Mouse (Mus musculus) hindbrain, embryonic 10.5 days (tissue): ENCODE data around the gene Rps6kb1. TPM values are rescaled to one million over a fixed set of nuclear protein-coding genes. Genes with fewer than 3 reads are reported as not detected.

Experiments
- DNase-seq: peaks from one replicate; pipeline ENCODE4 v3.0.0-alpha.2; 2017; ENCODE audit warnings: low spot score
- H3K27ac ChIP-seq: fragments of 300-500 bp; sonication (generic); 2 replicates; pipeline ENCODE4 v1.5.1; 2016; ENCODE audit warnings: mild to moderate bottlenecking, moderate library complexity
- H3K27me3 ChIP-seq: fragments of 300-500 bp; sonication (generic); 2 replicates; pipeline ENCODE4 v1.6.1; 2016; ENCODE audit warnings: mild to moderate bottlenecking; ENCODE audit not compliant: poor library complexity, insufficient read depth, severe bottlenecking
- H3K36me3 ChIP-seq: fragments of 300-500 bp; sonication (generic); 2 replicates; pipeline ENCODE4 v1.6.1; 2016; ENCODE audit warnings: mild to moderate bottlenecking, moderate library complexity
- H3K4me1 ChIP-seq: fragments of 300-500 bp; sonication (generic); replicated peaks from 2 replicates; pipeline ENCODE4 v1.6.1; 2016; ENCODE audit warnings: mild to moderate bottlenecking
- H3K4me3 ChIP-seq: fragments of 300-500 bp; sonication (generic); 2 replicates; pipeline ENCODE4 v1.5.1; 2016; ENCODE audit warnings: mild to moderate bottlenecking, moderate library complexity
- H3K9me3 ChIP-seq: fragments of 300-500 bp; sonication (generic); 2 replicates; pipeline ENCODE4 v1.6.1; 2016; ENCODE audit warnings: mild to moderate bottlenecking, moderate library complexity
- WGBS: fragments of 180-500 bp; shearing (Covaris S2); methylation state at CpG from one replicate; pipeline ENCODE4 v1.1.7; 2016; 5-methylcytosine and 5-hydroxymethylcytosine counted together
- polyA plus RNA-seq: library from polyadenylated mRNA; unstranded; fragments of >200 nt; fragmentation: Nextera tagmentation; extraction: Ambion mirVana; gene quantifications from 2 replicates; pipeline ENCODE4 v1.2.1, GENCODE M21; 2016

Gene Rps6kb1
- polyA plus RNA-seq, 1 experiment from 2014 or later = 43.5 TPM

- no peak overlapping the region for H3K4me3 ChIP-seq
- WGBS = 95% methylated on average over 3 of the region's 3 CpGs
- no peak overlapping the region for H3K27ac ChIP-seq
- H3K4me1 ChIP-seq = no peaks in the 10 kb centered on the region
- no peaks in the 10 kb centered on the region for H3K27me3 ChIP-seq
- peaks cover 90% of the 10 kb centered on the region for H3K36me3 ChIP-seq
- no peak for DNase-seq
- H3K9me3 ChIP-seq = no peaks in the 10 kb centered on the region
Observed at GRCm38 (mm10) chr11:86516620-86517019, 28.0 kb downstream of the Rps6kb1 start.

GRCm38 (mm10) chr11:86507991-86508390 is 36.6 kb downstream of the Rps6kb1 start:
- WGBS = 88% methylated on average over 2 of the region's 2 CpGs
- Histone ChIP-seq H3K27me3 (no peaks in the 10 kb centered on the region), H3K4me1 (no peaks in the 10 kb centered on the region), H3K4me3 (no peak overlapping the region), H3K36me3 (peaks cover 96% of the 10 kb centered on the region), H3K9me3 (no peaks in the 10 kb centered on the region), H3K27ac (no peak overlapping the region)
- no peak for DNase-seq

- Histone ChIP-seq H3K4me1 (no peaks in the 10 kb centered on the region), H3K4me3 (no peak overlapping the region), H3K36me3 (peaks cover 96% of the 10 kb centered on the region), H3K9me3 (no peaks in the 10 kb centered on the region), H3K27ac (no peak overlapping the region), H3K27me3 (no peaks in the 10 kb centered on the region)
- no peak for DNase-seq
- WGBS = 96% methylated on average over 2 of the region's 2 CpGs
Observed at GRCm38 (mm10) chr11:86507334-86507733, 37.3 kb downstream of the Rps6kb1 start.

DNA sequence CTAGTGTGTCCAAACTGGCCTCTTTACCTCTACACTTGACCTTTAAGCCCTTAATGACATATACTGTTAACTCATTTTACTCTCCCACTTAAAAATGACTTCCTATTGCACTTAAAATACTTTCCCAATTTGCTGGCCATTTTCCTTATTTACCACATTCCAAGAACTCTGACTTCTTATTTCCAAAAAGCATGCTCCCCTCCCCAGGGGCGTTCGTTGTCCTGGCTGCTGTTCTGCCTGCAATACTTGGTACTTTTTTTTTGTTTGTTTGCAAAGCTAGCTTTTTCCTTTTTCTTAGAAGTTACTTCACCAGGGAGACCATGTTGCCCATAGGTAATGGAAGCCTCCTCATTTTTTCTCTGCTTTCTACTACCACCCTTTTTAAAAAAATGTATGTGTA is 41.5 kb downstream of the Rps6kb1 start:
- Histone ChIP-seq H3K36me3 (peaks cover 83% of the 10 kb centered on the region), H3K9me3 (no peaks in the 10 kb centered on the region), H3K27me3 (no peaks in the 10 kb centered on the region), H3K4me1 (peaks cover 3% of the 10 kb centered on the region; the same call in 1 of the 2 replicates), H3K27ac (no peak overlapping the region), H3K4me3 (no peak overlapping the region)
- 96% methylated on average over 2 of the region's 2 CpGs for WGBS
- DNase-seq = no peak

DNA sequence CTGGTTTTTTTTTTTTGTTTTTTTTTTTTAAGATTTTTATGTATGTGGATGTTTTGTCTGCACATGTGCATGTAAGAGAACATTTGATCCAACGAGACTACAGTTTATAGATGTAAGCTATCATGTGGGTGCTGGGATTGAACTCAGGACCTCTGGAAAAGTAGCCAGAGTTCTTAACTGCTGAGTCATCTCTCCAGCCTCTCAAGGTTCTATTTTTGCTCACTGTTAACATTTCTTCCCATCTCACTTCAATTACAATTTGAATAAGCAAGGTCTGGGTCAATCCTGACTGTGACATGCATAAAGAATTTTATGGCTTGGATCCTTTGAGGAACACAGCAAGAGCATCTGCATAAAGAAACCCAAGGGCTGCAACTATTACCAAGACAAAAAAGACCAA is 43.8 kb downstream of the Rps6kb1 start:
- DNase-seq = no peak
- Histone ChIP-seq H3K4me1 (peaks cover 3% of the 10 kb centered on the region; the same call in 1 of the 2 replicates), H3K36me3 (peaks cover 79% of the 10 kb centered on the region), H3K9me3 (no peaks in the 10 kb centered on the region), H3K4me3 (no peak overlapping the region), H3K27ac (no peak overlapping the region), H3K27me3 (no peaks in the 10 kb centered on the region)
- WGBS = 73% methylated on average over 1 of the region's 1 CpGs

DNA sequence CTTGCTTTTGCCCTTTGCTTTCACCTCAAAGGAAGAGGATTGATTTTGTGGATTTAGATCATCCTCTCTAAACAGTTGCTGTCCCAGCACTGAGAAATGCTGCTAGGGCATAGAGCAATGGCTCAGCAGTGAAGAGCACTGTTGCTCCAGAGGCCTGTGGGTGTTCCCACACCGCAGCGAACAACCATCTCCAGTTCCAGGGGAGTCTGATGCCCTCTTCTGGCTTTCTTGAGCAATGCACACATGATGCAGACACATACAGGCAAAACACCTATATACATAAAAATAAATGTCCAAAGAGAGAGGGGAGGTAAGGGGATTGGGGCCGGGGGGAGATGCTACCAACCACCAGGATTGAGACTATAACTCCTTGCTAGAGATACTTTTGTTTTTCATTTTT is 46.7 kb downstream of the Rps6kb1 start:
- no peaks in the 10 kb centered on the region for H3K27me3 ChIP-seq
- H3K4me3 ChIP-seq = no peak overlapping the region
- DNase-seq = no peak
- WGBS = 75% methylated on average over 3 of the region's 3 CpGs
- no peaks in the 10 kb centered on the region for H3K9me3 ChIP-seq
- H3K4me1 ChIP-seq = peaks cover 3% of the 10 kb centered on the region; the same call in 1 of the 2 replicates
- H3K27ac ChIP-seq = no peak overlapping the region
- peaks cover 67% of the 10 kb centered on the region for H3K36me3 ChIP-seq

- WGBS = 90% methylated on average over 1 of the region's 1 CpGs
- no peak for DNase-seq
- no peak overlapping the region for H3K27ac ChIP-seq
- no peaks in the 10 kb centered on the region for H3K9me3 ChIP-seq
- no peaks in the 10 kb centered on the region for H3K27me3 ChIP-seq
- H3K4me3 ChIP-seq = no peak overlapping the region
- H3K4me1 ChIP-seq = peaks cover 3% of the 10 kb centered on the region; the same call in 1 of the 2 replicates
- H3K36me3 ChIP-seq = peaks cover 67% of the 10 kb centered on the region
Observed at GRCm38 (mm10) chr11:86497356-86497755, 47.2 kb downstream of the Rps6kb1 start.

GRCm38 (mm10) chr11:86490782-86491181 is 53.8 kb downstream of the Rps6kb1 start:
- no peak for DNase-seq
- Histone ChIP-seq H3K4me1 (peaks cover 5% of the 10 kb centered on the region), H3K9me3 (no peaks in the 10 kb centered on the region), H3K27ac (no peak overlapping the region), H3K27me3 (no peaks in the 10 kb centered on the region), H3K4me3 (no peak overlapping the region), H3K36me3 (peaks cover 54% of the 10 kb centered on the region)
- WGBS = 99% methylated on average over 1 of the region's 1 CpGs

DNA sequence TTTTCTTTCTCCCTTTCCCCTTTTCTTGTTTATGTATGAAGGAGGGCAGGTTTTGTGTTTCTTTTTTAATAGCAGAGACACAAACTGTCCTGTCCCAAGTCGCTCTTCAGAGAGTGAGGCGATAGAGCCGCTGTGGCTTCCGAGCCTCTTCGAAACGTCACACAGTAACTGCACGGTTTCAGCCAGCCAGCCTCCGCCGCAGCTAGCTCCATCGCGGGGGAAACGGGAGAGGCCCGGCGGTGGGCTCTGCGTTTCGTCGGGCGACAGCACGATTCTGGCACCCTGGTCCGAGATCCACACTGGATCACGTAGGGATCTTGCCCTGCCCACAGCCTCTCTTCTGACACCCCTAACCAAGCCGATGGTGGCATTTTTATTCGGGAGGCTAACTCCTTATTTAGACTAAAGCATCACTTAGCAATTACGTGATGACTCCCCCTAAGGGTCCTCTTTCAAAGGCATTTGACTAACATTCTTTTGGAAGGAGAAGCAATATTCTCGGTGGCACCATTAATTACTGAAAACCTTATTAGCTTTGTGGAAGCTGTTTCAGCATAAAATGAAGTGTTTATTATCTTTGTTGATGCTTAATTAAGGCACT is 59.6 kb downstream of the Rps6kb1 start:
- Histone ChIP-seq H3K4me3 (peak overlapping the region; percentile 62), H3K36me3 (peaks cover 13% of the 10 kb centered on the region), H3K4me1 (peaks cover 14% of the 10 kb centered on the region), H3K27ac (peak overlapping the region; percentile 89), H3K9me3 (no peaks in the 10 kb centered on the region), H3K27me3 (no peaks in the 10 kb centered on the region)
- WGBS = under 1% methylated on average over 25 of the region's 25 CpGs
- no peak for DNase-seq

DNA sequence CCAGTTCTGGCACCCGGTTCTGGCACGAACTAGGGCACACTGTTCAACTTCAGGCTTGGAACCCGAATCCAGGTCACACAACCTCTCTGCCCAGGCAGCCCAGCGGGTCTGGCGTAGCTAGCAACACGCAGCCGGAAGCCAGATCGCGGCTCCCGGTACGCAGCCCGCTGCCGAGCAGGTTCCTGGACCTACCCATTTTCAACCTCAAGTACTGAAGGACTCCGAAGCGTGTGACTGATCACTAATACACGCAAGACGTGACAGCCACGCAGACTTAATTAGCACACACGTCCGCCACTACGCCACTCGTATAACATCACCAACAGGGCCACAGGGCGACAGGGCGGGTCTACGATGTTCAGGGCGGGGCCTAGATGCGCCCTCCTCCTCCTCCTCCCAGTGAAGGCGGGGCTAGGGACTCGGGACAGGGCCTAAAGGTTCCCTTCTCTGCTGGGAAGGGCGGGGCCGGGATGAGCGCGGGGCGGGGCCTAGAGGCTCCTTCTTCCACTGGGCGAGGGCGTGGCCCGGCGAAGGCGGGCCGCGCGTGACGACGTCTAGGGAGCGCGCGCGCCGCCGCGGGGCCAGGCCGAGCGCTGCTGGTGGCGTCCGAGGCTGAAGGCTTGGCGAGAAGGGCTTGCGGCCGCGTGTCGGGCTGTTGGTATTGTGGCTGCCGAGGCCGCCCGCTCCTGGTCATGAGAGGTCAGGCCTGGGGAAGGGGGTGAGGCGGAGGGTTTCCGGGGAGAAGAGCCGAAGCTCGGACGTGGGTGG is 60.3 kb downstream of the Rps6kb1 start, which contains the start of gene Rnft1:
Rnft1 (plus strand) TSS at position 557 of the 768 bp plus-strand sequence.
- H3K4me3 ChIP-seq = peak within 1 kb of the TSS; percentile 62
- H3K9me3 ChIP-seq = no peaks in the 10 kb centered on the region
- WGBS = under 1% methylated on average over 68 of the region's 68 CpGs
- DNase-seq = peak; percentile 99
- H3K27ac ChIP-seq = peak within 1 kb of the TSS; percentile 89
- H3K36me3 ChIP-seq = peaks cover 6% of the 10 kb centered on the region
- peaks cover 14% of the 10 kb centered on the region for H3K4me1 ChIP-seq
- H3K27me3 ChIP-seq = no peaks in the 10 kb centered on the region

GRCm38 (mm10) chr11:86473576-86473975 is 71.0 kb downstream of the Rps6kb1 start:
- Histone ChIP-seq H3K4me3 (no peak overlapping the region), H3K9me3 (no peaks in the 10 kb centered on the region), H3K36me3 (no peaks in the 10 kb centered on the region), H3K4me1 (peaks cover 8% of the 10 kb centered on the region), H3K27ac (no peak overlapping the region), H3K27me3 (no peaks in the 10 kb centered on the region)
- no peak for DNase-seq
- 74% methylated on average over 3 of the region's 3 CpGs for WGBS

DNA sequence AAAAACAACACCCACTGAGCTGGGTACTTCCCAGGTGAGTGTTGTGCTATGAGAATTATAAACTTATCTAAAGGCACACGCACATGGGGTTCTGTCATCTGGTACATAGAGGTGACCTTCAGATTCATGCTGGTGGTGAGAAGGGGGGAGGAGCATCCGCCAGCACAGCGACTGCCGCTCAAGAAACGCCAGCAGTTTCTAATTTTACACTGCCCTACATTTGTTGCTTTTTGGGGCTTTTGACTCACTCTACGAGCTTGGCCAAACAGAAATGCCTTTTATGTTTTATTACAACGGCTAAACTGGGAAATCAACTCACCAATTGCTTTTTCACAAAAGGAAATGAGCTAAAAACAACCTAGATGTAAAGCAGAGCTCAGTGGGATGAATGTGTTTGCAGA is 71.8 kb downstream of the Rps6kb1 start:
- H3K9me3 ChIP-seq = no peaks in the 10 kb centered on the region
- no peaks in the 10 kb centered on the region for H3K27me3 ChIP-seq
- H3K4me3 ChIP-seq = no peak overlapping the region
- H3K27ac ChIP-seq = no peak overlapping the region
- 57% methylated on average over 7 of the region's 7 CpGs for WGBS
- H3K4me1 ChIP-seq = peaks cover 8% of the 10 kb centered on the region
- no peaks in the 10 kb centered on the region for H3K36me3 ChIP-seq
- no peak for DNase-seq

GRCm38 (mm10) chr11:86471785-86472184 is 72.8 kb downstream of the Rps6kb1 start:
- WGBS = 74% methylated on average over 6 of the region's 6 CpGs

More at GRCm38 (mm10) chr11:86471785-86472184, 72.8 kb downstream of the Rps6kb1 start:
- no peak overlapping the region for H3K27ac ChIP-seq
- H3K9me3 ChIP-seq = no peaks in the 10 kb centered on the region
- no peaks in the 10 kb centered on the region for H3K36me3 ChIP-seq
- DNase-seq = no peak
- peaks cover 8% of the 10 kb centered on the region for H3K4me1 ChIP-seq
- H3K27me3 ChIP-seq = no peaks in the 10 kb centered on the region
- no peak overlapping the region for H3K4me3 ChIP-seq
